Mouse (Mus musculus): ENCODE results near the gene 1500009L16Rik. TPM values are rescaled to one million over a fixed set of nuclear protein-coding genes. Genes with fewer than 3 reads are reported as not detected.

Gene 1500009L16Rik
- 44.4 and 49.7 TPM in 2 replicates for polyA plus RNA-seq (2015; fragmentation: Nextera tagmentation; extraction: Ambion mirVana)

DNA sequence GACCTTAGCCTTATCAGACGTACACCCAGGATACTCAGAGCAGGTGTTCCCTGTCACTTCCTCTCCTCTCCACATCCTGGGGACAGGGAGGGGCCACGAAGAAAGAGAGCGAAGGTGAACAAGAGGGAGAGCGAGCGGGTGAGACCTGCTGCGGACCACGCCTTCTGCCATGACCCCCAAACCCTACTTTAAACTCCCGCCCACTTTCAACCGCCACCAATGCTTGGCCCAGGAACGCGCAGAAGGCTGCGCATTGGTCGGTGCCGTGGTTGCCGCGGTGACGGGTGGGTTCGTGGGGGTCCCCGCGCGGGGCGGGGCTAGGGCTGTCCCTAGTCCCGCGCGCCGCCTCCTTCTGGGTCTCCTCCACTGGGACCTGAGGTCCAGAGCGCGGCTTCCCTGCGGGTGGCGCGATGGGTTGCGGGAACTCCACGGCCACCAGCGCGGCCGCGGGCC is at the start of gene 1500009L16Rik:
Gene 1500009L16Rik, plus strand, starts transcription at position 287 of the 453 bp plus-strand sequence.
- H3K9me3 ChIP-seq (ENCODE audit: control insufficient read depth, low read length): peaks cover 5% of the 10 kb centered on the region; the same call in 1 of the 2 replicates
- no peaks in the 10 kb centered on the region for H3K36me3 ChIP-seq (ENCODE audit: control insufficient read depth, insufficient read depth, low read length)
- H3K4me3 ChIP-seq (ENCODE audit: low read length): peak within 1 kb of the TSS; percentile 70
- WGBS: under 1% methylated on average over 35 of the region's 37 CpGs
- peaks cover 17% of the 10 kb centered on the region for H3K4me1 ChIP-seq (replicated peaks; ENCODE audit: control insufficient read depth, insufficient read depth, low read length)
- peak; percentile 97 for ATAC-seq (ENCODE audit: low read depth)
- peak within 1 kb of the TSS; percentile 89 for H3K4me2 ChIP-seq (ENCODE audit: low read depth, low read length)
- H3K27me3 ChIP-seq (ENCODE audit: control insufficient read depth, insufficient read depth, low read depth, low read length): no peaks in the 10 kb centered on the region
- no peak within 1 kb of the TSS; the same call in 1 of the 2 replicates for H3K27ac ChIP-seq (ENCODE audit: low read length)
- peak within 1 kb of the TSS; percentile 66 for H3K9ac ChIP-seq (ENCODE audit: low read length)

GRCm38 (mm10) chr10:83681334-83681733 is 41.3 kb upstream of the 1500009L16Rik start:
- Histone ChIP-seq H3K9me3 (ENCODE audit: control insufficient read depth, low read length) (no peaks in the 10 kb centered on the region), H3K4me2 (ENCODE audit: low read depth, low read length) (no peak overlapping the region), H3K27ac (ENCODE audit: low read length) (no peak overlapping the region), H3K4me1 (replicated peaks; ENCODE audit: control insufficient read depth, insufficient read depth, low read length) (no peaks in the 10 kb centered on the region), H3K4me3 (ENCODE audit: low read length) (no peak overlapping the region), H3K27me3 (ENCODE audit: control insufficient read depth, insufficient read depth, low read depth, low read length) (no peaks in the 10 kb centered on the region), H3K9ac (ENCODE audit: low read length) (no peak overlapping the region), H3K36me3 (ENCODE audit: control insufficient read depth, insufficient read depth, low read length) (no peaks in the 10 kb centered on the region)
- WGBS: 80% methylated on average over 12 of the region's 12 CpGs
- ATAC-seq (ENCODE audit: low read depth): no peak

- no peak overlapping the region for H3K4me2 ChIP-seq (ENCODE audit: low read depth, low read length)
- no peaks in the 10 kb centered on the region for H3K9me3 ChIP-seq (ENCODE audit: control insufficient read depth, low read length)
- H3K36me3 ChIP-seq (ENCODE audit: control insufficient read depth, insufficient read depth, low read length): no peaks in the 10 kb centered on the region
- no peak overlapping the region for H3K27ac ChIP-seq (ENCODE audit: low read length)
- H3K4me3 ChIP-seq (ENCODE audit: low read length): no peak overlapping the region
- no peaks in the 10 kb centered on the region for H3K4me1 ChIP-seq (replicated peaks; ENCODE audit: control insufficient read depth, insufficient read depth, low read length)
- H3K27me3 ChIP-seq (ENCODE audit: control insufficient read depth, insufficient read depth, low read depth, low read length): no peaks in the 10 kb centered on the region
- H3K9ac ChIP-seq (ENCODE audit: low read length): no peak overlapping the region
- no peak for ATAC-seq (ENCODE audit: low read depth)
- WGBS: 82% methylated on average over 2 of the region's 2 CpGs
These were observed 34.5 kb upstream of the 1500009L16Rik start for GRCm38 (mm10) chr10:83688215-83688614.

DNA sequence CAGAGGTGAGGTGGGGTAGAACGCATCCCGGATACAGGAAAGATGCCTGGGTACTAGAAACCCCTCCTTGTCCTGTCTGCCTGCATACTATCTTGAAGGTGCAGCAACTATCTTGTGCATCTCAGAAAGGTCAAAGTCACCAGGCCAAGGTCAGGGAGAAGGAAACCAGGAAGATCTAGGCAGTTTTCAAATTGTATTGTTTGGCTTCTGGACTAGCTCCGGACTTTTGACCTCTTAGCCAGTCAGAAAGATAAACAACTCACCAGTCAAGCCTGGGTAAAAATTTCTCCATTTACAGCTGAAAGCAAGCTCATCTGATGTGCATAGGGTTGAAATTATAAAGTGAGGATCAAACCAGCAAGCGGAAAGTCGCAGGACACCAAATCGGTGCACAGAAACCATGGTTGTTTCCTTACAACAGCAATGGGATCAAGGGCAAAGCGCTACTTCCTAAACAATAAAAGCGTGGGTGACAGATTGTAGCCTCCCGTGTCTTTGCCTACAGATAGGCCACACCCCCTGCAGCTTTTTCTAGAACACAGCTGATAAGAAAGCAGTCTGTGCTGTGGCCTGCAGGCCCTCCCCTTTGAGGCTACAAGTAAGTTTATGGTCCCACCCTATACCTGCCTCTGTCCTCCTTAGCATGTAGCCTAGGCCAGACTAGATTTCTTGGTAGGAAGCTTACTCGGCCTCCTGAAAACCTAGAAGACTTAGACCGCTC is 30.3 kb upstream of the 1500009L16Rik start:
- no peak overlapping the region for H3K4me3 ChIP-seq (ENCODE audit: low read length)
- H3K36me3 ChIP-seq (ENCODE audit: control insufficient read depth, insufficient read depth, low read length): no peaks in the 10 kb centered on the region
- no peaks in the 10 kb centered on the region for H3K9me3 ChIP-seq (ENCODE audit: control insufficient read depth, low read length)
- 63% methylated on average over 11 of the region's 11 CpGs for WGBS
- no peaks in the 10 kb centered on the region for H3K4me1 ChIP-seq (replicated peaks; ENCODE audit: control insufficient read depth, insufficient read depth, low read length)
- no peak overlapping the region for H3K9ac ChIP-seq (ENCODE audit: low read length)
- H3K27ac ChIP-seq (ENCODE audit: low read length): no peak overlapping the region
- no peaks in the 10 kb centered on the region for H3K27me3 ChIP-seq (ENCODE audit: control insufficient read depth, insufficient read depth, low read depth, low read length)
- ATAC-seq (ENCODE audit: low read depth): no peak
- H3K4me2 ChIP-seq (ENCODE audit: low read depth, low read length): no peak overlapping the region

DNA sequence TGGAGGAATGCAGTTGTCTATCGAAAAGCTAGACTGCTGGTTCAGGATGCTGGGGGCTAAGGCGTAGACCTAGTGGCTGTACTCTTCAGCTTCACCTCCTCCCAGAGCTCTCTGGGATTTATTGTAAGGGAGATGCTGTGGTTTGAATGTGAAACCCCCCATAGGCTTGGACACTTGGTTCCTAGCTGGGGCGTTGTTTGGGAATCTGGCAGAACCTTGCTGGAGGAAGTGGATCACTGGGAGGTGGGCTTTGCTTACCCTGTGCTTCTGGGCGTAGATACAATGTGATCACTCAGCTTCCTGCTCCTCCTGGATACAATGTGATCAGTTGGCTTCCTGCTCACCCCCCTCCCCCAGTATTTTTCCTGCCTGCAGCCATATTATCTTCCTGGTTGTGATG is 26.4 kb upstream of the 1500009L16Rik start:
- H3K4me1 ChIP-seq (replicated peaks; ENCODE audit: control insufficient read depth, insufficient read depth, low read length): no peaks in the 10 kb centered on the region
- no peak overlapping the region for H3K4me3 ChIP-seq (ENCODE audit: low read length)
- 68% methylated on average over 4 of the region's 4 CpGs for WGBS
- ATAC-seq (ENCODE audit: low read depth): no peak
- no peaks in the 10 kb centered on the region for H3K27me3 ChIP-seq (ENCODE audit: control insufficient read depth, insufficient read depth, low read depth, low read length)
- no peak overlapping the region for H3K4me2 ChIP-seq (ENCODE audit: low read depth, low read length)
- H3K27ac ChIP-seq (ENCODE audit: low read length): no peak overlapping the region
- H3K9ac ChIP-seq (ENCODE audit: low read length): no peak overlapping the region
- H3K9me3 ChIP-seq (ENCODE audit: control insufficient read depth, low read length): no peaks in the 10 kb centered on the region
- H3K36me3 ChIP-seq (ENCODE audit: control insufficient read depth, insufficient read depth, low read length): no peaks in the 10 kb centered on the region

DNA sequence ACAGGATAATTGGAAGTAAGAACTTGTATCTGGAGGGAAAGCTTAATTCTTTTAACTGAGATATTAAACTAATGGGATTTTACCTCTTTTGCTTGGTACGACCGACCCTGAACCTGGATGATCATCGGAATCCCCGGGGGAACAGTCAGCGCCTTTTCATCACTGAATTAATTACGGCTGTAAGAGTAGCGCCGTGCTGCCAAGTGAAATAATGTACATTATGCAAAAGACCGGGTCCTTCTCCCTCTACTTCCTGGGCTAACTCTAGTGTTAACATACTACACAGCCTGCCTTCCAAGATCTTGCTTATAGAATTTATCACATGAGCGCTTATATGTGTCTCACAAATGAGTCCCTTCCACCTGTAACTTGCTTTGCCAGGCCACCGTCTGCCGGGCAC is 16.0 kb upstream of the 1500009L16Rik start:
- H3K4me2 ChIP-seq (ENCODE audit: low read depth, low read length): no peak overlapping the region
- H3K4me3 ChIP-seq (ENCODE audit: low read length): no peak overlapping the region
- H3K4me1 ChIP-seq (replicated peaks; ENCODE audit: control insufficient read depth, insufficient read depth, low read length): no peaks in the 10 kb centered on the region
- no peak overlapping the region for H3K27ac ChIP-seq (ENCODE audit: low read length)
- WGBS: 86% methylated on average over 12 of the region's 12 CpGs
- H3K36me3 ChIP-seq (ENCODE audit: control insufficient read depth, insufficient read depth, low read length): no peaks in the 10 kb centered on the region
- no peak for ATAC-seq (ENCODE audit: low read depth)
- H3K9ac ChIP-seq (ENCODE audit: low read length): no peak overlapping the region
- no peaks in the 10 kb centered on the region for H3K9me3 ChIP-seq (ENCODE audit: control insufficient read depth, low read length)
- no peaks in the 10 kb centered on the region for H3K27me3 ChIP-seq (ENCODE audit: control insufficient read depth, insufficient read depth, low read depth, low read length)

GRCm38 (mm10) chr10:83709920-83710319 is 12.7 kb upstream of the 1500009L16Rik start:
- no peak overlapping the region for H3K4me2 ChIP-seq (ENCODE audit: low read depth, low read length)
- no peaks in the 10 kb centered on the region for H3K27me3 ChIP-seq (ENCODE audit: control insufficient read depth, insufficient read depth, low read depth, low read length)
- no peaks in the 10 kb centered on the region for H3K9me3 ChIP-seq (ENCODE audit: control insufficient read depth, low read length)
- H3K4me3 ChIP-seq (ENCODE audit: low read length): no peak overlapping the region
- no peaks in the 10 kb centered on the region for H3K4me1 ChIP-seq (replicated peaks; ENCODE audit: control insufficient read depth, insufficient read depth, low read length)
- H3K9ac ChIP-seq (ENCODE audit: low read length): no peak overlapping the region
- WGBS: 56% methylated on average over 3 of the region's 3 CpGs
- no peak for ATAC-seq (ENCODE audit: low read depth)
- H3K36me3 ChIP-seq (ENCODE audit: control insufficient read depth, insufficient read depth, low read length): no peaks in the 10 kb centered on the region
- H3K27ac ChIP-seq (ENCODE audit: low read length): no peak overlapping the region

DNA sequence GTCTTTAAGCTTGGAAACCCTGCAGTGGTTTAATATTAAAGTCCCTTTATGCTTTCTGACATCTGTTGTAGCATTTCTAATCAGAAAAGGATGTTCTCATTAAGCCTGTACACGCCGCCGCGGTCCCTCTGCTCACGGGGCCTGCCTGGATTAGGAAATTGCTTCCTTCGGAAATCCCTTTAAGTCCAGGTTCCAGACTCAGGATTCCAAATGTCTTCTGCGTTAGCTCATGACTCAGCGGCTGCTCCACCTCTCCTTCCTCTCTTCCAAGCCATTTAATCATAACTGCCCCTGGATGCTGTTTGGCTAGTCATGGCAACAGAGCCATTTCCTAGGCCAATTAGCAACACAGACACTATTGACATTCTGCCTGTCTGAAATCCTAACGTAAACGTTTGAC is 10.9 kb upstream of the 1500009L16Rik start:
- 55% methylated on average over 10 of the region's 10 CpGs for WGBS
- Histone ChIP-seq H3K36me3 (ENCODE audit: control insufficient read depth, insufficient read depth, low read length) (no peaks in the 10 kb centered on the region), H3K9ac (ENCODE audit: low read length) (no peak overlapping the region), H3K9me3 (ENCODE audit: control insufficient read depth, low read length) (no peaks in the 10 kb centered on the region), H3K27me3 (ENCODE audit: control insufficient read depth, insufficient read depth, low read depth, low read length) (no peaks in the 10 kb centered on the region), H3K4me1 (replicated peaks; ENCODE audit: control insufficient read depth, insufficient read depth, low read length) (no peaks in the 10 kb centered on the region), H3K27ac (ENCODE audit: low read length) (no peak overlapping the region), H3K4me2 (ENCODE audit: low read depth, low read length) (no peak overlapping the region), H3K4me3 (ENCODE audit: low read length) (no peak overlapping the region)
- no peak for ATAC-seq (ENCODE audit: low read depth)

GRCm38 (mm10) chr10:83718855-83719474 is 3.7 kb upstream of the 1500009L16Rik start:
- no peak overlapping the region for H3K27ac ChIP-seq (ENCODE audit: low read length)
- WGBS: 80% methylated on average over 12 of the region's 12 CpGs
- H3K9ac ChIP-seq (ENCODE audit: low read length): no peak overlapping the region
- H3K4me2 ChIP-seq (ENCODE audit: low read depth, low read length): no peak overlapping the region
- H3K4me3 ChIP-seq (ENCODE audit: low read length): no peak overlapping the region
- no peaks in the 10 kb centered on the region for H3K9me3 ChIP-seq (ENCODE audit: control insufficient read depth, low read length)
- H3K36me3 ChIP-seq (ENCODE audit: control insufficient read depth, insufficient read depth, low read length): no peaks in the 10 kb centered on the region
- no peak for ATAC-seq (ENCODE audit: low read depth)
- peaks cover 16% of the 10 kb centered on the region for H3K4me1 ChIP-seq (replicated peaks; ENCODE audit: control insufficient read depth, insufficient read depth, low read length)
- no peaks in the 10 kb centered on the region for H3K27me3 ChIP-seq (ENCODE audit: control insufficient read depth, insufficient read depth, low read depth, low read length)

All from lung, embryonic 16.5 days (tissue).